Mouse (Mus musculus): Measurements from ENCODE around the gene Tmem35b.

The Tmem35b gene

GRCm38 (mm10) chr4:127167731-127168130 is 44.2 kb downstream of the Tmem35b start:
- no peak for DNase-seq (ENCODE audit: extremely low read depth, low read depth, low spot score)

- DNase-seq (ENCODE audit: extremely low read depth, low read depth, low spot score): no peak
Observed at GRCm38 (mm10) chr4:127168211-127168913, 44.9 kb downstream of the Tmem35b start.

GRCm38 (mm10) chr4:127168914-127169345 is 45.4 kb downstream of the Tmem35b start, which contains the start of gene Dlgap3:
Gene Dlgap3 (plus strand): TSS chr4:127169204.
- DNase-seq (ENCODE audit: extremely low read depth, low read depth, low spot score): no peak

GRCm38 (mm10) chr4:127169346-127170221 is 46.1 kb downstream of the Tmem35b start:
- DNase-seq (ENCODE audit: extremely low read depth, low read depth, low spot score): no peak

- no peak for DNase-seq (ENCODE audit: extremely low read depth, low read depth, low spot score)
Observed at GRCm38 (mm10) chr4:127170866-127171265, 47.4 kb downstream of the Tmem35b start.

- no peak for DNase-seq (ENCODE audit: extremely low read depth, low read depth, low spot score)
Observed at GRCm38 (mm10) chr4:127171341-127171905, 47.9 kb downstream of the Tmem35b start.

- DNase-seq (ENCODE audit: extremely low read depth, low read depth, low spot score): no peak
Observed at GRCm38 (mm10) chr4:127172119-127172518, 48.6 kb downstream of the Tmem35b start.

GRCm38 (mm10) chr4:127172614-127173013 is 49.1 kb downstream of the Tmem35b start:
- no peak for DNase-seq (ENCODE audit: extremely low read depth, low read depth, low spot score)

GRCm38 (mm10) chr4:127173461-127173860 is 50.0 kb downstream of the Tmem35b start:
- no peak for DNase-seq (ENCODE audit: extremely low read depth, low read depth, low spot score)

GRCm38 (mm10) chr4:127174075-127174899 is 50.8 kb downstream of the Tmem35b start:
- DNase-seq (ENCODE audit: extremely low read depth, low read depth, low spot score): no peak

- DNase-seq (ENCODE audit: extremely low read depth, low read depth, low spot score): no peak
Observed at GRCm38 (mm10) chr4:127174900-127175278, 51.4 kb downstream of the Tmem35b start.

- no peak for DNase-seq (ENCODE audit: extremely low read depth, low read depth, low spot score)
Observed at GRCm38 (mm10) chr4:127177961-127178360, 54.5 kb downstream of the Tmem35b start.

- no peak for DNase-seq (ENCODE audit: extremely low read depth, low read depth, low spot score)
Observed at GRCm38 (mm10) chr4:127178671-127179070, 55.2 kb downstream of the Tmem35b start.
